Mouse (Mus musculus) intestine, embryonic 16.5 days (tissue): ENCODE measurements around the gene Slc39a1. TPM values are rescaled to one million over a fixed set of nuclear protein-coding genes. Genes with fewer than 3 reads are reported as not detected.

ENCODE experiments used
- ATAC-seq: fragments of 200-750 bp; cut with Nextera tagmentation; 2 replicates; pipeline ENCODE4 v1.8.0; 2017; ENCODE audit warnings: moderate TSS enrichment, moderate library complexity
- H3K27ac ChIP-seq: fragments of 300-500 bp; sonication (generic); 2 replicates; pipeline ENCODE4 v1.5.1; 2014; ENCODE audit warnings: mild to moderate bottlenecking, low read length
- H3K27me3 ChIP-seq: fragments of 300-500 bp; sonication (generic); replicated peaks from 2 replicates; pipeline ENCODE4 v1.6.1; 2014; ENCODE audit warnings: low read length, control low read depth, mixed read lengths; ENCODE audit not compliant: control insufficient read depth, insufficient read depth
- H3K36me3 ChIP-seq: fragments of 300-500 bp; sonication (generic); 2 replicates; pipeline ENCODE4 v1.6.1; 2014; ENCODE audit warnings: low read length, control low read depth; ENCODE audit not compliant: control insufficient read depth, insufficient read depth
- H3K4me1 ChIP-seq: fragments of 300-500 bp; sonication (generic); 2 replicates; pipeline ENCODE4 v1.6.1; 2014; ENCODE audit warnings: low read length, control low read depth, mixed read lengths; ENCODE audit not compliant: control insufficient read depth, insufficient read depth
- H3K4me2 ChIP-seq: fragments of 300-500 bp; sonication (generic); 2 replicates; pipeline ENCODE4 v1.6.1; 2014; ENCODE audit warnings: low read depth, low read length, control low read depth
- H3K4me3 ChIP-seq: fragments of 300-500 bp; sonication (generic); 2 replicates; pipeline ENCODE4 v1.5.1; 2014; ENCODE audit warnings: mild to moderate bottlenecking, low read length
- H3K9ac ChIP-seq: fragments of 300-500 bp; sonication (generic); 2 replicates; pipeline ENCODE4 v1.6.1; 2014; ENCODE audit warnings: low read depth, low read length
- H3K9me3 ChIP-seq: fragments of 300-500 bp; sonication (generic); 2 replicates; pipeline ENCODE4 v1.6.1; 2016; ENCODE audit warnings: low read length, control low read depth; ENCODE audit not compliant: control insufficient read depth
- WGBS: fragments of 180-500 bp; shearing (Covaris S2); extraction: QIAGEN DNeasy Blood & Tissue Kit; methylation state at CpG from one replicate; pipeline ENCODE4 v1.1.7; 2014; 5-methylcytosine and 5-hydroxymethylcytosine counted together
- polyA plus RNA-seq: library from polyadenylated mRNA; unstranded; fragments of >200 nt; fragmentation: Nextera tagmentation; extraction: Ambion mirVana; gene quantifications from 2 replicates; pipeline ENCODE4 v1.2.1, GENCODE M21; 2015

Slc39a1 gene
- polyA plus RNA-seq, 1 experiment from 2014 or later: 94.5 TPM

DNA sequence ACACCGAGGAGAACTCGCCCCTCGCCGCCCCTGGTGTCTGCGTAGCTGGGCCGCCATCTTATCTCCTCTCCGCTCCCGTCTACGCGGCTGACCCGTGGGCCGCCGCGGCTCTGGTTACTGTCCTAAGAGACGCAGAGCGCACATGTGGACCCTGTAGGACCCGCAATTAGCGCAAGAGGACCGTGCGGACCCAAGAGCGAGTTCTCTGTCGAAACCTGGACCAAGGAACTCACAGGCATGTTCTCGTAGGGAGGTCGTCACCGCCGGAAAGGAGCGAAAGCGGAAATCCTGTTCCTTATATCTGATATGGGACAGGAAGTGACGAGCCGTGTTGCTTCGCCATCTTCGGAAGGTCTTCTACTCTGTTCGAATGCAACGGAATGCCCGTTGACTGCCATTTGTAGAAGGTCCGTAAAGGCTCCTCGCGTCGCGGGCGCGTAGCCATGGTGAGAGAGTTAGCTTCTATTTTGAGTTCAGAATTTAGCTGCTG is 34.5 kb upstream of the Slc39a1 start, which contains the start of the genes Rps27 and Rab13:
Rps27 (minus strand) TSS at position 275 of the 490 bp plus-strand sequence.
Rab13 (plus strand) TSS at position 319 of the 490 bp plus-strand sequence.
- Histone ChIP-seq H3K4me2 (peak within 1 kb of the TSS; percentile 93), H3K4me3 (peak within 1 kb of the TSS; percentile 85), H3K27me3 (no peaks in the 10 kb centered on the region), H3K9me3 (no peaks in the 10 kb centered on the region), H3K36me3 (peaks cover 7% of the 10 kb centered on the region), H3K27ac (peak within 1 kb of the TSS; percentile 89), H3K4me1 (peaks cover 14% of the 10 kb centered on the region), H3K9ac (peak within 1 kb of the TSS; percentile 93)
- peak; percentile 95 for ATAC-seq
- under 1% methylated on average over 42 of the region's 42 CpGs for WGBS

DNA sequence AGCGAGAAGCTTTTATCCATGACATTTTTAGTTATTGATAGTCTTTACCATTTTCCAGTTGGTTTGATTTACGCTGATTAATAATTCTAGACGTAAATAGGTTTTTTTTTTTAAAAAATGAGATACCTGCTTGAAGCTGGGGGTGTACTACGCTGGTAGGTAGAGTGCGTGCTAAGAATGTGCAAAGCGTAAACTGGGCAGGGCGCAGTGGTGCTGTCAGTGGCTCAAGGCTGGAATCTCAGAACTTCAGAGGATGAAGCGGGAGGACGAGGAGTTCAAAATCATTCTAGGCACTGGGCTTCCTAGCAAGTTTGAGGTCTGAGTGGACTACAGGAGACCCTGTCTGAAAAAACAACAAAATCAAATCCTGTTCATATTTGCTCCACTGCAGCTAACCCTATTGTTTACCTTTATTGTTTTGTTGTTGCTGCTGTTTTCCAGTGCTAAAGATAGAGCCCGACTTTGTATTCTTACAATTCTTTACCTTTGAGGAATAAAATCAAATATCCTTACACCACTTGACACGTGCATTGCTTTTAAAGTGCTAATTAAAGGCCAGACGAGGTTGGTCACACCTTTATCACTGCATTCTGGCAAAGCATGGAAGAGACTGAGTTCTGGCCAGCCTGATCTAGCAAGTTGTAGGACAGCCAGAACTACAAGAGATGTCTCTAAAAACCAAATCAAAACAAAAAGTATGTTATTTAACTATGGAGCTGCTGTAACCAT is 33.9 kb upstream of the Slc39a1 start:
- H3K27ac ChIP-seq: no peak overlapping the region
- peak; percentile 66 for ATAC-seq
- peak overlapping the region; percentile 85 for H3K4me3 ChIP-seq
- no peaks in the 10 kb centered on the region for H3K9me3 ChIP-seq
- H3K9ac ChIP-seq: peak overlapping the region; percentile 46; the same call in 1 of the 2 replicates
- H3K27me3 ChIP-seq: no peaks in the 10 kb centered on the region
- peak overlapping the region; percentile 43 for H3K4me2 ChIP-seq
- peaks cover 14% of the 10 kb centered on the region for H3K4me1 ChIP-seq
- peaks cover 3% of the 10 kb centered on the region; the same call in 1 of the 2 replicates for H3K36me3 ChIP-seq
- 12% methylated on average over 12 of the region's 12 CpGs for WGBS

- WGBS: 48% methylated on average over 1 of the region's 1 CpGs
- Histone ChIP-seq H3K4me1 (peaks cover 14% of the 10 kb centered on the region), H3K27ac (no peak overlapping the region), H3K27me3 (no peaks in the 10 kb centered on the region), H3K4me2 (no peak overlapping the region), H3K9ac (no peak overlapping the region), H3K36me3 (no peaks in the 10 kb centered on the region), H3K4me3 (no peak overlapping the region), H3K9me3 (no peaks in the 10 kb centered on the region)
- ATAC-seq: no peak
Measured at GRCm38 (mm10) chr3:90215825-90216380, 32.1 kb upstream of the Slc39a1 start.

DNA sequence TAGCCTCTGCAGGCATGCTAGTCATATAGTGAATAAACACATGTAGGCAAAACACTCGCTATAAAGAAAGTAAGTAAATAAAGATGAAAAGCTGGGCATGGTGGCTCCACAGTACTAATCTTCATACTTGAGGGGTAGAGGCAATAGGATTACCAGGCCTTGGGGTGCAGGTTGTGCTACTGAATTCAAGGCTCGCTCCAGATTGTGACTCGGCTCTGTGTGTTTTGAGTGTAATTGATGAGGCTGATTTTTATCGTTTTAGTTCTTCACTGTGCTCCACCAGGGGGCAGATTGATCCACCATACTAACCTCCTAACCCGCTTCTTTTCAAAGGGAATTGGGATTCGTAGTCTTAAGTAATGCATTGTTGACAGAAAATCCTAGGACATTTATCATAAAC is 27.9 kb upstream of the Slc39a1 start:
- H3K9me3 ChIP-seq: no peaks in the 10 kb centered on the region
- H3K9ac ChIP-seq: peak overlapping the region; percentile 76; the same call in 1 of the 2 replicates
- peak overlapping the region; percentile 83 for H3K4me2 ChIP-seq
- no peaks in the 10 kb centered on the region for H3K4me1 ChIP-seq
- H3K36me3 ChIP-seq: peaks cover 2% of the 10 kb centered on the region; the same call in 1 of the 2 replicates
- peak overlapping the region; percentile 61 for H3K4me3 ChIP-seq
- WGBS: 9% methylated on average over 6 of the region's 6 CpGs
- peak; percentile 57 for ATAC-seq
- H3K27ac ChIP-seq: peak overlapping the region; percentile 86
- H3K27me3 ChIP-seq: no peaks in the 10 kb centered on the region

- 1% methylated on average over 18 of the region's 20 CpGs for WGBS
- peak overlapping the region; percentile 76 for H3K9ac ChIP-seq
Measured at GRCm38 (mm10) chr3:90220531-90220951, 27.4 kb upstream of the Slc39a1 start.

GRCm38 (mm10) chr3:90221123-90221522 is 26.8 kb upstream of the Slc39a1 start:
- peak overlapping the region; percentile 83 for H3K4me2 ChIP-seq
- no peaks in the 10 kb centered on the region for H3K27me3 ChIP-seq
- no peak overlapping the region for H3K27ac ChIP-seq
- peaks cover 2% of the 10 kb centered on the region; the same call in 1 of the 2 replicates for H3K36me3 ChIP-seq
- no peaks in the 10 kb centered on the region for H3K4me1 ChIP-seq
- peak overlapping the region; percentile 76 for H3K9ac ChIP-seq
- no peaks in the 10 kb centered on the region for H3K9me3 ChIP-seq
- no peak; the same call in 1 of the 2 replicates for ATAC-seq
- H3K4me3 ChIP-seq: peak overlapping the region; percentile 61
- WGBS: 20% methylated on average over 5 of the region's 5 CpGs

More at GRCm38 (mm10) chr3:90220531-90220951, 27.4 kb upstream of the Slc39a1 start:
- H3K27ac ChIP-seq: peak overlapping the region; percentile 86
- H3K4me3 ChIP-seq: peak overlapping the region; percentile 61
- H3K4me2 ChIP-seq: peak overlapping the region; percentile 83
- H3K9me3 ChIP-seq: no peaks in the 10 kb centered on the region
- H3K4me1 ChIP-seq: no peaks in the 10 kb centered on the region
- peaks cover 2% of the 10 kb centered on the region; the same call in 1 of the 2 replicates for H3K36me3 ChIP-seq
- no peaks in the 10 kb centered on the region for H3K27me3 ChIP-seq
- ATAC-seq: peak; percentile 93

DNA sequence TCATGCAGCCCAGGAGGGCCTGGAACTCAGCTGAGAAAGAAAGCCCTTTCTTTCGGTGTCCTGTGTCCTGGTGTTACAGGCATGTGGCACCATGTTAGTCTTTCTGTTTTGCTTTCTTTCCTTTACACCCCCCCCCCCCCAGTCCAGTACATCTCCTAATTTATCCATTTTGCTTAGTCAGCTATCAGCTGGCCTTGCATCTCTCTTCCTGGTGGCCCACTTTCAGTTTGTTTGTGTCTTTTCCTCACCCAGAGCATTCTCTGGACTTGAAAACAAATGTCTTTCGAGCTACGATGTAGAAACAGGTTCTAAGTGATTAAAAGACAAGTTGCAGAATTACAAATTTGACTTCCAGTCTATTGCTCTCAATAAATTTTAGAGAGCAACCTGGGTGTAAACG is 25.5 kb upstream of the Slc39a1 start:
- no peak overlapping the region for H3K4me2 ChIP-seq
- no peaks in the 10 kb centered on the region for H3K4me1 ChIP-seq

GRCm38 (mm10) chr3:90222941-90223340 is 25.0 kb upstream of the Slc39a1 start:
- Histone ChIP-seq H3K9ac (no peak overlapping the region), H3K27ac (no peak overlapping the region)
- no peak for ATAC-seq

More for the DNA sequence above, 25.5 kb upstream of the Slc39a1 start:
- no peak overlapping the region for H3K4me3 ChIP-seq
- no peaks in the 10 kb centered on the region for H3K27me3 ChIP-seq
- no peak overlapping the region for H3K9ac ChIP-seq
- 90% methylated on average over 4 of the region's 4 CpGs for WGBS
- peaks cover 2% of the 10 kb centered on the region; the same call in 1 of the 2 replicates for H3K36me3 ChIP-seq
- no peak for ATAC-seq
- H3K9me3 ChIP-seq: no peaks in the 10 kb centered on the region
- no peak overlapping the region for H3K27ac ChIP-seq

GRCm38 (mm10) chr3:90224331-90224730 is 23.6 kb upstream of the Slc39a1 start:
- 83% methylated on average over 10 of the region's 10 CpGs for WGBS
- peaks cover 2% of the 10 kb centered on the region; the same call in 1 of the 2 replicates for H3K36me3 ChIP-seq
- ATAC-seq: no peak
- no peak overlapping the region for H3K4me3 ChIP-seq
- no peak overlapping the region for H3K9ac ChIP-seq
- no peaks in the 10 kb centered on the region for H3K9me3 ChIP-seq
- H3K27me3 ChIP-seq: no peaks in the 10 kb centered on the region
- no peak overlapping the region for H3K4me2 ChIP-seq
- no peaks in the 10 kb centered on the region for H3K4me1 ChIP-seq
- H3K27ac ChIP-seq: no peak overlapping the region

More at GRCm38 (mm10) chr3:90222941-90223340, 25.0 kb upstream of the Slc39a1 start:
- Histone ChIP-seq H3K4me2 (no peak overlapping the region), H3K4me3 (no peak overlapping the region), H3K36me3 (peaks cover 2% of the 10 kb centered on the region; the same call in 1 of the 2 replicates), H3K27me3 (no peaks in the 10 kb centered on the region), H3K4me1 (no peaks in the 10 kb centered on the region), H3K9me3 (no peaks in the 10 kb centered on the region)
- 70% methylated on average over 3 of the region's 3 CpGs for WGBS
